Mouse (Mus musculus) megakaryocyte, embryonic 14.5 days (primary cell): ENCODE results near the gene 1810049J17Rik.

ENCODE experiments used
- FLI1 ChIP-seq: IDR thresholded peaks from 2 replicates; pipeline ENCODE4 v1.6.1; 2012; ENCODE audit warnings: low read length, inconsistent platforms, mixed read lengths
- GATA1 ChIP-seq: IDR thresholded peaks from 3 replicates; pipeline ENCODE4 v1.6.1; 2012; ENCODE audit warnings: mixed read lengths, low read length, inconsistent platforms, borderline replicate concordance

- TF ChIP-seq FLI1 (no peak), GATA1 (no peak)
Observed at GRCm38 (mm10) chr15:12318451-12318850, 3.2 kb downstream of the 1810049J17Rik start.
